Mouse (Mus musculus) lung, embryonic 14.5 days (tissue): ENCODE measurements at regions not wholly inside any gene's neighbourhood (a gene's known extent, or its start where the extent isn't known, plus 50 kb on each side); places are given as distances from the start of the nearest gene placed in this dataset.

Experiments
- ATAC-seq: fragments of 200-750 bp; cut with Nextera tagmentation; 2 replicates; pipeline ENCODE4 v1.8.0; 2017; ENCODE audit warnings: mild to moderate bottlenecking, moderate TSS enrichment, moderate library complexity; ENCODE audit not compliant: insufficient read depth
- DNase-seq: peaks from one replicate; pipeline ENCODE4 v3.0.0-alpha.2; 2015
- H3K27ac ChIP-seq: fragments of 300-500 bp; sonication (generic); 2 replicates; pipeline ENCODE4 v1.5.1; 2014; ENCODE audit warnings: low read depth, mild to moderate bottlenecking, moderate library complexity
- H3K27me3 ChIP-seq: fragments of 300-500 bp; sonication (generic); 2 replicates; pipeline ENCODE4 v1.6.1; 2014; ENCODE audit warnings: low read length, control low read depth; ENCODE audit not compliant: insufficient read depth
- H3K36me3 ChIP-seq: fragments of 300-500 bp; sonication (generic); 2 replicates; pipeline ENCODE4 v1.6.1; 2014; ENCODE audit warnings: control low read depth; ENCODE audit not compliant: insufficient read depth
- H3K4me1 ChIP-seq: fragments of 300-500 bp; sonication (generic); 2 replicates; pipeline ENCODE4 v1.6.1; 2014; ENCODE audit warnings: antibody characterized with exemption, control low read depth; ENCODE audit not compliant: insufficient read depth
- H3K4me2 ChIP-seq: fragments of 300-500 bp; sonication (generic); 2 replicates; pipeline ENCODE4 v1.6.1; 2014; ENCODE audit warnings: mild to moderate bottlenecking
- H3K4me3 ChIP-seq: fragments of 300-500 bp; sonication (generic); 2 replicates; pipeline ENCODE4 v1.5.1; 2014; ENCODE audit warnings: low read depth, low read length
- H3K9ac ChIP-seq: fragments of 300-500 bp; sonication (generic); 2 replicates; pipeline ENCODE4 v1.6.1; 2014
- H3K9me3 ChIP-seq: fragments of 300-500 bp; sonication (generic); 2 replicates; pipeline ENCODE4 v1.6.1; 2016; ENCODE audit warnings: low read depth, low read length, control low read depth
- CTCF ChIP-seq: IDR thresholded peaks from 2 replicates; pipeline ENCODE4 v1.5.1; 2016; ENCODE audit warnings: antibody characterized with exemption, low read depth
- WGBS: fragments of 180-500 bp; shearing (Covaris S2); extraction: QIAGEN DNeasy Blood & Tissue Kit; methylation state at CpG from one replicate; pipeline ENCODE4 v1.1.7; 2014; 5-methylcytosine and 5-hydroxymethylcytosine counted together

GRCm38 (mm10) chr8:127834006-127834405 is 524.4 kb upstream of the Nrp1 start:
- peak; percentile 68 for DNase-seq
- no peak overlapping the region for H3K9ac ChIP-seq
- H3K9me3 ChIP-seq, result no peaks in the 10 kb centered on the region
- TF ChIP-seq CTCF, result no peak
- H3K4me2 ChIP-seq, result no peak overlapping the region
- WGBS, result 39% methylated on average over 3 of the region's 3 CpGs
- H3K36me3 ChIP-seq, result no peaks in the 10 kb centered on the region
- no peaks in the 10 kb centered on the region for H3K27me3 ChIP-seq
- peak; percentile 74; the same call in 1 of the 2 replicates for ATAC-seq
- H3K4me3 ChIP-seq, result no peak overlapping the region
- peak overlapping the region; percentile 54 for H3K27ac ChIP-seq
- no peaks in the 10 kb centered on the region for H3K4me1 ChIP-seq

- H3K4me2 ChIP-seq, result no peak overlapping the region
- DNase-seq (peak; percentile 51), ATAC-seq (no peak)
- no peaks in the 10 kb centered on the region for H3K27me3 ChIP-seq
- no peak for TF ChIP-seq CTCF
- no peak overlapping the region for H3K27ac ChIP-seq
- WGBS, result 75% methylated on average over 6 of the region's 6 CpGs
- H3K9me3 ChIP-seq, result no peaks in the 10 kb centered on the region
- H3K4me3 ChIP-seq, result no peak overlapping the region
- no peak overlapping the region for H3K9ac ChIP-seq
- H3K4me1 ChIP-seq, result no peaks in the 10 kb centered on the region
- no peaks in the 10 kb centered on the region for H3K36me3 ChIP-seq
Measured at GRCm38 (mm10) chr8:127836410-127837206, 521.8 kb upstream of the Nrp1 start.

DNA sequence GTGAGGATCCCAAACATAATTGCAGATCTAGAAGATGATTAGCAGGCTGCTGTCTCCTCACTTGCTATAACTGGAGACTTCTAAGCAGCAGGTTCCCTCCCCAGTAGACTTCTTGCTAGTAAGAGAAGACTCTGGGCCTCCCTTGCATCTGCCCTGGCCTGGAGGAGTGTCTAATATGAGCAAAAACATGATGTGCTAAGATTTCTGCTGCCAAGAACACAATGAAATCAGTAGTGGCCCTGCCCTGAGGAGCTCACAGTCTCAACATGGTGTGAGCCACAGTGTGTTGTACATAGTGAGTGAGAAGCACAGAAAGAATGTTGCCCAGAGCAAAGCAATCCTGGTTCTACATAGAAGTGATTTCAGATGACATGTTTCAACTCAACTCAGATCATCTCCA is 520.1 kb upstream of the Nrp1 start:
- Histone ChIP-seq H3K9ac (no peak overlapping the region), H3K36me3 (no peaks in the 10 kb centered on the region), H3K4me1 (no peaks in the 10 kb centered on the region), H3K4me2 (no peak overlapping the region), H3K9me3 (no peaks in the 10 kb centered on the region), H3K27ac (no peak overlapping the region), H3K27me3 (no peaks in the 10 kb centered on the region), H3K4me3 (no peak overlapping the region)
- ATAC-seq (no peak), DNase-seq (no peak)
- TF ChIP-seq CTCF, result no peak

- whole genome bisulfite sequencing, result 65% methylated on average over 9 of the region's 9 CpGs
- H3K27me3 ChIP-seq, result no peaks in the 10 kb centered on the region
- no peaks in the 10 kb centered on the region for H3K9me3 ChIP-seq
- no peak overlapping the region for H3K9ac ChIP-seq
- DNase-seq, result peak; percentile 39
- no peak for TF ChIP-seq CTCF
- no peaks in the 10 kb centered on the region for H3K4me1 ChIP-seq
- H3K4me2 ChIP-seq, result no peak overlapping the region
- H3K4me3 ChIP-seq, result no peak overlapping the region
- H3K36me3 ChIP-seq, result no peaks in the 10 kb centered on the region
- no peak for ATAC-seq
- H3K27ac ChIP-seq, result no peak overlapping the region
Measured at GRCm38 (mm10) chr8:127847332-127848018, 510.9 kb upstream of the Nrp1 start.

GRCm38 (mm10) chr8:127849926-127850325 is 508.5 kb upstream of the Nrp1 start:
- DNase-seq (no peak), ATAC-seq (no peak)
- Histone ChIP-seq H3K9ac (no peak overlapping the region), H3K36me3 (no peaks in the 10 kb centered on the region), H3K27me3 (no peaks in the 10 kb centered on the region), H3K4me3 (no peak overlapping the region), H3K4me2 (no peak overlapping the region), H3K4me1 (no peaks in the 10 kb centered on the region), H3K9me3 (no peaks in the 10 kb centered on the region), H3K27ac (no peak overlapping the region)
- no peak for TF ChIP-seq CTCF

- DNase-seq (peak; percentile 72), ATAC-seq (peak; percentile 90)
- no peak for TF ChIP-seq CTCF
- Histone ChIP-seq H3K4me2 (no peak overlapping the region), H3K9ac (no peak overlapping the region), H3K4me3 (no peak overlapping the region), H3K9me3 (no peaks in the 10 kb centered on the region), H3K4me1 (peaks cover 10% of the 10 kb centered on the region), H3K36me3 (no peaks in the 10 kb centered on the region), H3K27me3 (no peaks in the 10 kb centered on the region), H3K27ac (peak overlapping the region; percentile 44; the same call in 1 of the 2 replicates)
- WGBS, result 13% methylated on average over 4 of the region's 4 CpGs
Measured at GRCm38 (mm10) chr8:127855653-127856300, 502.6 kb upstream of the Nrp1 start.
